Mouse (Mus musculus): ENCODE measurements around the gene Dohh. TPM values are rescaled to one million over a fixed set of nuclear protein-coding genes. Genes with fewer than 3 reads are reported as not detected.

Gene Dohh
- total and polyA plus RNA-seq, 2 experiments from 2014 or later, result 95.8 to 132 TPM

DNA sequence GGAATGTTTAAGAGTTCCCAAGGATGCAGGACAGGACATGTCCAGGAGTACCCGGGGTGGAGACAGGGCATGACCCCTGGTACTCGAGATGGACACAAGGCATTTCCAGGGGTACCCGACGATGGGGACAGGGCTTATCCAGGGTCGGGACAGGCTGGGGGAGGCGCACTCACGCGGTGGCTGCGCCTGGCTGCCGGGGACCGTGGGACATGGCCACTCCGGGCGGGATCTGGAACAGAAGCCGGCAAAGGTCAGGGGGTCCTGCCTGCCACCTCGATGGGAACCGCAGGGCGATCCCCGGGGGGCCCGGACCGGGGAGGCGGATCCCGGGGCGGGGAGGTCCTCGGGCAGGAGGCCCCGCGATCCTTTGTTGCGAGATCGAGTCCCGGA lies 34.3 kb upstream of the Dohh start:
- TF ChIP-seq CTCF (IDR thresholded peaks at IDR 0.05), result no peak
- no peak overlapping the region for H3K27ac ChIP-seq (ENCODE audit: low read depth, low read length)
- no peak for DNase-seq (ENCODE audit: low spot score)
- ATAC-seq (ENCODE audit: low FRiP score), result no peak
- H3K4me3 ChIP-seq (ENCODE audit: low read depth, low read length), result peak overlapping the region; percentile 52
- WGBS, result under 1% methylated on average over 26 of the region's 29 CpGs
- H3K4me1 ChIP-seq (ENCODE audit: insufficient read depth, low read length), result peaks cover 4% of the 10 kb centered on the region; the same call in 1 of the 2 replicates
- H3K4me2 ChIP-seq (ENCODE audit: low read depth, low read length, poor library complexity, severe bottlenecking), result peak overlapping the region; percentile 88
- no peak overlapping the region for H3K9ac ChIP-seq (replicated peaks; ENCODE audit: low read length, poor library complexity, severe bottlenecking)
- no peaks in the 10 kb centered on the region for H3K36me3 ChIP-seq (ENCODE audit: insufficient read depth, low read length)
- 0 out of 2 replicates have a peak, but pooled peaks cover 2% of the 10 kb centered on the region for H3K27me3 ChIP-seq (ENCODE audit: insufficient read depth, low read length)
- H3K9me3 ChIP-seq (ENCODE audit: low read length), result no peaks in the 10 kb centered on the region

GRCm38 (mm10) chr10:81350351-81351063 lies 33.7 kb upstream of the Dohh start, which contains the start of gene Hmg20b:
Gene Hmg20b (minus strand): TSS chr10:81350480.
- DNase-seq (ENCODE audit: low spot score) (peak; percentile 99), ATAC-seq (ENCODE audit: low FRiP score) (peak; percentile 95)
- H3K4me1 ChIP-seq (ENCODE audit: insufficient read depth, low read length), result peaks cover 4% of the 10 kb centered on the region; the same call in 1 of the 2 replicates
- no peaks in the 10 kb centered on the region for H3K27me3 ChIP-seq (ENCODE audit: insufficient read depth, low read length)
- H3K4me2 ChIP-seq (ENCODE audit: low read depth, low read length, poor library complexity, severe bottlenecking), result peak within 1 kb of the TSS; percentile 88
- no peak within 1 kb of the TSS for H3K27ac ChIP-seq (ENCODE audit: low read depth, low read length)
- H3K4me3 ChIP-seq (ENCODE audit: low read depth, low read length), result peak within 1 kb of the TSS; percentile 52
- H3K36me3 ChIP-seq (ENCODE audit: insufficient read depth, low read length), result no peaks in the 10 kb centered on the region
- WGBS, result under 1% methylated on average over 54 of the region's 54 CpGs
- H3K9ac ChIP-seq (replicated peaks; ENCODE audit: low read length, poor library complexity, severe bottlenecking), result no peak within 1 kb of the TSS
- no peaks in the 10 kb centered on the region for H3K9me3 ChIP-seq (ENCODE audit: low read length)
- TF ChIP-seq CTCF (IDR thresholded peaks at IDR 0.05), result peak; percentile 92

GRCm38 (mm10) chr10:81351678-81352291 lies 32.4 kb upstream of the Dohh start:
- no peak for TF ChIP-seq CTCF (IDR thresholded peaks at IDR 0.05)
- H3K9ac ChIP-seq (replicated peaks; ENCODE audit: low read length, poor library complexity, severe bottlenecking), result no peak overlapping the region
- no peaks in the 10 kb centered on the region for H3K9me3 ChIP-seq (ENCODE audit: low read length)
- no peak overlapping the region for H3K4me2 ChIP-seq (ENCODE audit: low read depth, low read length, poor library complexity, severe bottlenecking)
- H3K4me1 ChIP-seq (ENCODE audit: insufficient read depth, low read length), result peaks cover 4% of the 10 kb centered on the region; the same call in 1 of the 2 replicates
- no peaks in the 10 kb centered on the region for H3K36me3 ChIP-seq (ENCODE audit: insufficient read depth, low read length)
- DNase-seq (ENCODE audit: low spot score) (no peak), ATAC-seq (ENCODE audit: low FRiP score) (no peak)
- no peaks in the 10 kb centered on the region for H3K27me3 ChIP-seq (ENCODE audit: insufficient read depth, low read length)
- H3K27ac ChIP-seq (ENCODE audit: low read depth, low read length), result no peak overlapping the region
- no peak overlapping the region for H3K4me3 ChIP-seq (ENCODE audit: low read depth, low read length)
- whole genome bisulfite sequencing, result 32% methylated on average over 9 of the region's 9 CpGs

GRCm38 (mm10) chr10:81354738-81355477 lies 29.3 kb upstream of the Dohh start:
- Histone ChIP-seq H3K4me2 (ENCODE audit: low read depth, low read length, poor library complexity, severe bottlenecking) (no peak overlapping the region), H3K36me3 (ENCODE audit: insufficient read depth, low read length) (peaks cover 1% of the 10 kb centered on the region; the same call in 1 of the 2 replicates), H3K4me1 (ENCODE audit: insufficient read depth, low read length) (peaks cover 5% of the 10 kb centered on the region), H3K4me3 (ENCODE audit: low read depth, low read length) (no peak overlapping the region), H3K9me3 (ENCODE audit: low read length) (no peaks in the 10 kb centered on the region), H3K9ac (replicated peaks; ENCODE audit: low read length, poor library complexity, severe bottlenecking) (no peak overlapping the region), H3K27ac (ENCODE audit: low read depth, low read length) (no peak overlapping the region), H3K27me3 (ENCODE audit: insufficient read depth, low read length) (no peaks in the 10 kb centered on the region)
- DNase-seq (ENCODE audit: low spot score) (no peak), ATAC-seq (ENCODE audit: low FRiP score) (no peak)
- 62% methylated on average over 9 of the region's 9 CpGs for WGBS
- TF ChIP-seq CTCF (IDR thresholded peaks at IDR 0.05), result no peak

GRCm38 (mm10) chr10:81355533-81355932 lies 28.7 kb upstream of the Dohh start:
- no peaks in the 10 kb centered on the region for H3K9me3 ChIP-seq (ENCODE audit: low read length)
- DNase-seq (ENCODE audit: low spot score) (no peak), ATAC-seq (ENCODE audit: low FRiP score) (no peak)
- H3K4me3 ChIP-seq (ENCODE audit: low read depth, low read length), result no peak overlapping the region
- H3K4me2 ChIP-seq (ENCODE audit: low read depth, low read length, poor library complexity, severe bottlenecking), result no peak overlapping the region
- H3K27ac ChIP-seq (ENCODE audit: low read depth, low read length), result no peak overlapping the region
- peaks cover 4% of the 10 kb centered on the region for H3K4me1 ChIP-seq (ENCODE audit: insufficient read depth, low read length)
- H3K36me3 ChIP-seq (ENCODE audit: insufficient read depth, low read length), result peaks cover 4% of the 10 kb centered on the region; the same call in 1 of the 2 replicates
- H3K27me3 ChIP-seq (ENCODE audit: insufficient read depth, low read length), result no peaks in the 10 kb centered on the region
- no peak overlapping the region for H3K9ac ChIP-seq (replicated peaks; ENCODE audit: low read length, poor library complexity, severe bottlenecking)
- TF ChIP-seq CTCF (IDR thresholded peaks at IDR 0.05), result no peak
- WGBS, result 69% methylated on average over 4 of the region's 4 CpGs

Data from midbrain, postnatal 0 days (tissue).